Mouse (Mus musculus) neural tube, embryonic 11.5 days (tissue): ENCODE measurements around the gene 2900026A02Rik. TPM values are rescaled to one million over a fixed set of nuclear protein-coding genes. Genes with fewer than 3 reads are reported as not detected.

ENCODE experiments used
- ATAC-seq: fragments of 200-750 bp; cut with Nextera tagmentation; 2 replicates; pipeline ENCODE4 v1.8.0; 2017; ENCODE audit warnings: moderate number of reproducible peaks, mild to moderate bottlenecking, moderate TSS enrichment, moderate library complexity; ENCODE audit not compliant: insufficient read depth, low FRiP score, low TSS enrichment
- DNase-seq: peaks from one replicate; pipeline ENCODE4 v3.0.0-alpha.2; 2015; ENCODE audit warnings: low spot score
- H3K27ac ChIP-seq: fragments of 300-500 bp; sonication (generic); 2 replicates; pipeline ENCODE4 v1.5.1; 2014; ENCODE audit warnings: low read depth, mild to moderate bottlenecking, low read length
- H3K27me3 ChIP-seq: fragments of 300-500 bp; sonication (generic); 2 replicates; pipeline ENCODE4 v1.6.1; 2014; ENCODE audit warnings: mild to moderate bottlenecking, low read length, mixed read lengths; ENCODE audit not compliant: control insufficient read depth, insufficient read depth
- H3K36me3 ChIP-seq: fragments of 300-500 bp; sonication (generic); 2 replicates; pipeline ENCODE4 v1.6.1; 2014; ENCODE audit warnings: mild to moderate bottlenecking, low read length, moderate library complexity, mixed read lengths; ENCODE audit not compliant: control insufficient read depth, insufficient read depth
- H3K4me1 ChIP-seq: fragments of 300-500 bp; sonication (generic); 2 replicates; pipeline ENCODE4 v1.6.1; 2014; ENCODE audit warnings: low read length, mixed read lengths; ENCODE audit not compliant: control insufficient read depth, insufficient read depth
- H3K4me2 ChIP-seq: fragments of 300-500 bp; sonication (generic); 2 replicates; pipeline ENCODE4 v1.6.1; 2014; ENCODE audit warnings: low read depth, mild to moderate bottlenecking, moderate library complexity
- H3K4me3 ChIP-seq: fragments of 300-500 bp; sonication (generic); 2 replicates; pipeline ENCODE4 v1.5.1; 2014; ENCODE audit warnings: low read depth, low read length
- H3K9ac ChIP-seq: fragments of 300-500 bp; sonication (generic); 2 replicates; pipeline ENCODE4 v1.6.1; 2014; ENCODE audit warnings: mild to moderate bottlenecking, low read length
- H3K9me3 ChIP-seq: fragments of 300-500 bp; sonication (generic); 2 replicates; pipeline ENCODE4 v1.6.1; 2016; ENCODE audit warnings: low read length; ENCODE audit not compliant: control insufficient read depth
- WGBS: fragments of 180-500 bp; shearing (Covaris S2); extraction: QIAGEN DNeasy Blood & Tissue Kit; methylation state at CpG from one replicate; pipeline ENCODE4 v1.1.7; 2014; 5-methylcytosine and 5-hydroxymethylcytosine counted together
- polyA plus RNA-seq: library from polyadenylated mRNA; unstranded; fragments of >200 nt; fragmentation: Nextera tagmentation; extraction: Ambion mirVana; gene quantifications from 2 replicates; pipeline ENCODE4 v1.2.1, GENCODE M21; 2014

The 2900026A02Rik gene
- polyA plus RNA-seq, 1 experiment from 2014 or later = 1.3 TPM

GRCm38 (mm10) chr5:113216328-113216960 is 4.6 kb downstream of the 2900026A02Rik start:
- 79% methylated on average over 14 of the region's 14 CpGs for WGBS
- H3K9ac ChIP-seq = no peak overlapping the region
- H3K9me3 ChIP-seq = no peaks in the 10 kb centered on the region
- ATAC-seq (no peak), DNase-seq (no peak)
- H3K36me3 ChIP-seq = no peaks in the 10 kb centered on the region
- no peak overlapping the region for H3K4me2 ChIP-seq
- H3K4me1 ChIP-seq = no peaks in the 10 kb centered on the region; the same call in 1 of the 2 replicates
- H3K27me3 ChIP-seq = no peaks in the 10 kb centered on the region
- H3K27ac ChIP-seq = no peak overlapping the region
- no peak overlapping the region for H3K4me3 ChIP-seq

- no peak for ATAC-seq
- Histone ChIP-seq H3K4me3 (no peak overlapping the region), H3K27me3 (no peaks in the 10 kb centered on the region), H3K9ac (no peak overlapping the region), H3K27ac (no peak overlapping the region), H3K9me3 (no peaks in the 10 kb centered on the region), H3K4me1 (no peaks in the 10 kb centered on the region; the same call in 1 of the 2 replicates), H3K36me3 (no peaks in the 10 kb centered on the region), H3K4me2 (no peak overlapping the region)
- peak; percentile 2 for DNase-seq
- 87% methylated on average over 9 of the region's 9 CpGs for WGBS
These were observed 5.4 kb downstream of the 2900026A02Rik start for GRCm38 (mm10) chr5:113215610-113216011.

- peaks cover under 1% of the 10 kb centered on the region; the same call in 1 of the 2 replicates for H3K4me1 ChIP-seq
- H3K9ac ChIP-seq = no peak overlapping the region
- no peak overlapping the region for H3K4me2 ChIP-seq
- DNase-seq (no peak), ATAC-seq (no peak)
- no peaks in the 10 kb centered on the region for H3K27me3 ChIP-seq
- H3K36me3 ChIP-seq = no peaks in the 10 kb centered on the region
- H3K9me3 ChIP-seq = no peaks in the 10 kb centered on the region
- no peak overlapping the region for H3K4me3 ChIP-seq
- WGBS = 65% methylated on average over 11 of the region's 11 CpGs
- H3K27ac ChIP-seq = no peak overlapping the region
These were observed 6.6 kb downstream of the 2900026A02Rik start for GRCm38 (mm10) chr5:113214455-113214854.

- 85% methylated on average over 8 of the region's 8 CpGs for WGBS
These were observed 7.0 kb downstream of the 2900026A02Rik start for GRCm38 (mm10) chr5:113214041-113214440.

GRCm38 (mm10) chr5:113212156-113212835 is 8.7 kb downstream of the 2900026A02Rik start:
- Histone ChIP-seq H3K4me1 (peaks cover 5% of the 10 kb centered on the region; the same call in 1 of the 2 replicates), H3K4me2 (no peak overlapping the region), H3K36me3 (no peaks in the 10 kb centered on the region), H3K27ac (no peak overlapping the region; the same call in 1 of the 2 replicates), H3K27me3 (no peaks in the 10 kb centered on the region), H3K9ac (no peak overlapping the region), H3K9me3 (no peaks in the 10 kb centered on the region), H3K4me3 (no peak overlapping the region)
- ATAC-seq = no peak
- no peak for DNase-seq
- WGBS = 82% methylated on average over 10 of the region's 10 CpGs

More at GRCm38 (mm10) chr5:113214041-113214440, 7.0 kb downstream of the 2900026A02Rik start:
- H3K4me3 ChIP-seq = no peak overlapping the region
- no peak overlapping the region for H3K27ac ChIP-seq
- H3K9ac ChIP-seq = no peak overlapping the region
- ATAC-seq (no peak), DNase-seq (no peak)
- no peak overlapping the region for H3K4me2 ChIP-seq
- H3K4me1 ChIP-seq = peaks cover 5% of the 10 kb centered on the region; the same call in 1 of the 2 replicates
- H3K9me3 ChIP-seq = no peaks in the 10 kb centered on the region
- H3K27me3 ChIP-seq = no peaks in the 10 kb centered on the region
- no peaks in the 10 kb centered on the region for H3K36me3 ChIP-seq

GRCm38 (mm10) chr5:113210314-113210713 is 10.7 kb downstream of the 2900026A02Rik start:
- H3K9ac ChIP-seq = no peak overlapping the region
- ATAC-seq (no peak), DNase-seq (no peak)
- H3K9me3 ChIP-seq = no peaks in the 10 kb centered on the region
- H3K4me2 ChIP-seq = no peak overlapping the region
- H3K27ac ChIP-seq = no peak overlapping the region
- H3K27me3 ChIP-seq = no peaks in the 10 kb centered on the region
- H3K36me3 ChIP-seq = no peaks in the 10 kb centered on the region
- H3K4me1 ChIP-seq = peaks cover 5% of the 10 kb centered on the region; the same call in 1 of the 2 replicates
- H3K4me3 ChIP-seq = no peak overlapping the region
- 73% methylated on average over 6 of the region's 6 CpGs for WGBS

- H3K27me3 ChIP-seq = no peaks in the 10 kb centered on the region
- H3K4me1 ChIP-seq = peaks cover 5% of the 10 kb centered on the region; the same call in 1 of the 2 replicates
- no peaks in the 10 kb centered on the region for H3K36me3 ChIP-seq
- no peak overlapping the region; the same call in 1 of the 2 replicates for H3K9ac ChIP-seq
- no peak for ATAC-seq
- H3K27ac ChIP-seq = no peak overlapping the region
- no peak for DNase-seq
- WGBS = 88% methylated on average over 13 of the region's 13 CpGs
- H3K9me3 ChIP-seq = no peaks in the 10 kb centered on the region
- no peak overlapping the region for H3K4me2 ChIP-seq
- H3K4me3 ChIP-seq = no peak overlapping the region
These were observed 11.1 kb downstream of the 2900026A02Rik start for GRCm38 (mm10) chr5:113209898-113210297.

GRCm38 (mm10) chr5:113209401-113209750 is 11.7 kb downstream of the 2900026A02Rik start:
- 0 out of 2 replicates have a peak overlapping the region, but pooled peaks have one; percentile 14 for H3K27ac ChIP-seq
- peaks cover 5% of the 10 kb centered on the region; the same call in 1 of the 2 replicates for H3K4me1 ChIP-seq
- H3K27me3 ChIP-seq = no peaks in the 10 kb centered on the region
- no peak overlapping the region for H3K4me3 ChIP-seq
- H3K4me2 ChIP-seq = no peak overlapping the region
- 55% methylated on average over 11 of the region's 11 CpGs for WGBS
- H3K36me3 ChIP-seq = no peaks in the 10 kb centered on the region
- H3K9ac ChIP-seq = no peak overlapping the region
- H3K9me3 ChIP-seq = no peaks in the 10 kb centered on the region
- no peak for DNase-seq
- ATAC-seq = no peak
